Mouse (Mus musculus): ENCODE results near the gene Myrfl.

The Myrfl gene

GRCm38 (mm10) chr10:116828099-116828498 is 68.6 kb downstream of the Myrfl start:
- no peak for DNase-seq (ENCODE audit: extremely low read depth, insufficient read length, low spot score)

- no peak for DNase-seq (ENCODE audit: extremely low read depth, insufficient read length, low spot score)
Observed at GRCm38 (mm10) chr10:116827306-116827705, 69.4 kb downstream of the Myrfl start.

- no peak for DNase-seq (ENCODE audit: extremely low read depth, insufficient read length, low spot score)
Observed at GRCm38 (mm10) chr10:116815311-116816060, 81.2 kb downstream of the Myrfl start.

- no peak for DNase-seq (ENCODE audit: extremely low read depth, insufficient read length, low spot score)
Observed at GRCm38 (mm10) chr10:116813150-116813549, 83.6 kb downstream of the Myrfl start.

- no peak for DNase-seq (ENCODE audit: extremely low read depth, insufficient read length, low spot score)
Observed at GRCm38 (mm10) chr10:116810738-116811137, 86.0 kb downstream of the Myrfl start.

- no peak for DNase-seq (ENCODE audit: extremely low read depth, insufficient read length, low spot score)
Observed at GRCm38 (mm10) chr10:116809383-116809782, 87.3 kb downstream of the Myrfl start.

- DNase-seq (ENCODE audit: extremely low read depth, insufficient read length, low spot score), result no peak
Observed at GRCm38 (mm10) chr10:116808556-116809353, 88.0 kb downstream of the Myrfl start.

- no peak for DNase-seq (ENCODE audit: extremely low read depth, insufficient read length, low spot score)
Observed at GRCm38 (mm10) chr10:116802178-116802794, 94.4 kb downstream of the Myrfl start.

GRCm38 (mm10) chr10:116801281-116801680 is 95.4 kb downstream of the Myrfl start:
- DNase-seq (ENCODE audit: extremely low read depth, insufficient read length, low spot score), result no peak

GRCm38 (mm10) chr10:116796066-116796465 is 100.7 kb downstream of the Myrfl start:
- DNase-seq (ENCODE audit: extremely low read depth, insufficient read length, low spot score), result no peak

GRCm38 (mm10) chr10:116789096-116789495 is 107.6 kb downstream of the Myrfl start:
- no peak for DNase-seq (ENCODE audit: extremely low read depth, insufficient read length, low spot score)

GRCm38 (mm10) chr10:116788431-116788830 is 108.3 kb downstream of the Myrfl start:
- no peak for DNase-seq (ENCODE audit: extremely low read depth, insufficient read length, low spot score)

- DNase-seq (ENCODE audit: extremely low read depth, insufficient read length, low spot score), result no peak
Observed at GRCm38 (mm10) chr10:116784098-116784497, 112.6 kb downstream of the Myrfl start.

- no peak for DNase-seq (ENCODE audit: extremely low read depth, insufficient read length, low spot score)
Observed at GRCm38 (mm10) chr10:116783020-116783419, 113.7 kb downstream of the Myrfl start.

- DNase-seq (ENCODE audit: extremely low read depth, insufficient read length, low spot score), result no peak
Observed at GRCm38 (mm10) chr10:116777947-116778346, 118.8 kb downstream of the Myrfl start.

- DNase-seq (ENCODE audit: extremely low read depth, insufficient read length, low spot score), result no peak
Observed at GRCm38 (mm10) chr10:116776846-116777245, 119.9 kb downstream of the Myrfl start.

- DNase-seq (ENCODE audit: extremely low read depth, insufficient read length, low spot score), result no peak
Observed at GRCm38 (mm10) chr10:116773846-116774750, 122.6 kb downstream of the Myrfl start.

- no peak for DNase-seq (ENCODE audit: extremely low read depth, insufficient read length, low spot score)
Observed at GRCm38 (mm10) chr10:116771215-116771935, 125.3 kb downstream of the Myrfl start.

- DNase-seq (ENCODE audit: extremely low read depth, insufficient read length, low spot score), result no peak
Observed at GRCm38 (mm10) chr10:116768642-116769041, 128.1 kb downstream of the Myrfl start.

GRCm38 (mm10) chr10:116766525-116766924 is 130.2 kb downstream of the Myrfl start:
- DNase-seq (ENCODE audit: extremely low read depth, insufficient read length, low spot score), result no peak
